Mouse (Mus musculus): ENCODE measurements around the gene Mcts1. TPM values are rescaled to one million over a fixed set of nuclear protein-coding genes. Genes with fewer than 3 reads are reported as not detected.

Gene Mcts1
- polyA plus RNA-seq, 1 experiment, result 16.1 TPM

DNA sequence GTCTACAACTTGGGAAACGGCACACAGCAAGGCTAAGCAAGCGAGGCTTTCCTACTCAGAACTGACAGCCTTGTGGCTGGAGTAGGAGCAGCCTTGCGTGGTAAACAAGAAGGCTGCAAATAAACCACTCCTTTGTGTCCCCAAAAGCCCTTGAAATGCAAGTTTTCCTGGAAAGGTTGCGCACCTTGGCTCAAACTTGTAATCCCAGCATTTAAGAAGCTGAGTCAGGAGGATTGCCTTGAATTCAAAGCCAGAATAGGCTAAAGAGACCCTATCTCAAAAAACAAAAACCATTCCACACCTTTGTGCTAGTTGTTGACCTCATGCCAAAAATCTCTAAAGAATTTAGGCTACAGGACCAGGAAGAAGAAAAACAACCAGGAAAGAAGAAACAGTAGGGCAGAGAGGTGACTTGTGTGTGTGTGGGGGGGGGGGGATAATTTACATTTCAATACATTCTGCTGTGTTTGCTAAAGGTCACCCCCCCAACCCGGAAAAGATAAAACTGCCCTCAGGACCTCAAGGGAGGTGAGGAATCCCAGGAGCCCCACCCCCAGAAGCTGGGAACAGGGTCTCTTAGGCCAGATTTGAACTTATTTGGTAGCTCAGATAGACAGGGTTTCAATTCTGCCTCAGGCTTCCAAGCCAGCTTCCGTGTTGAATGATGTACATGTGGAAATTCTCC, 33.7 kb upstream of the Mcts1 start:
- no peak overlapping the region for H3ac ChIP-seq (ENCODE audit: control insufficient read depth, insufficient read length, low read depth)
- H3K27me3 ChIP-seq (ENCODE audit: control insufficient read depth, insufficient read depth, insufficient read length), result no peaks in the 10 kb centered on the region
- TF ChIP-seq CEBPB (IDR thresholded peaks at IDR 0.05; ENCODE audit: low read depth) (no peak), FOSL1 (IDR thresholded peaks at IDR 0.05; ENCODE audit: insufficient read depth, low read length, poor library complexity, severe bottlenecking) (no peak), USF1 (IDR thresholded peaks at IDR 0.05; ENCODE audit: low read depth) (no peak), CTCF (IDR thresholded peaks at IDR 0.05; ENCODE audit: control insufficient read depth, insufficient read depth, insufficient read length) (no peak), MAX (IDR thresholded peaks at IDR 0.05) (no peak), MYOD1 (IDR thresholded peaks at IDR 0.05; ENCODE audit: control insufficient read depth, insufficient read length, low read depth) (no peak), MYOG (IDR thresholded peaks at IDR 0.05; ENCODE audit: control insufficient read depth, extremely low read depth, insufficient read length) (no peak)
- H3K79me3 ChIP-seq (ENCODE audit: low read depth), result peaks cover 16% of the 10 kb centered on the region
- no peak overlapping the region for H3K4me3 ChIP-seq (ENCODE audit: insufficient read depth, poor library complexity, severe bottlenecking)
- peaks cover 26% of the 10 kb centered on the region for H3K79me2 ChIP-seq (ENCODE audit: control insufficient read depth, insufficient read depth)
- H3K36me3 ChIP-seq (ENCODE audit: control insufficient read depth, insufficient read depth), result no peaks in the 10 kb centered on the region

DNA sequence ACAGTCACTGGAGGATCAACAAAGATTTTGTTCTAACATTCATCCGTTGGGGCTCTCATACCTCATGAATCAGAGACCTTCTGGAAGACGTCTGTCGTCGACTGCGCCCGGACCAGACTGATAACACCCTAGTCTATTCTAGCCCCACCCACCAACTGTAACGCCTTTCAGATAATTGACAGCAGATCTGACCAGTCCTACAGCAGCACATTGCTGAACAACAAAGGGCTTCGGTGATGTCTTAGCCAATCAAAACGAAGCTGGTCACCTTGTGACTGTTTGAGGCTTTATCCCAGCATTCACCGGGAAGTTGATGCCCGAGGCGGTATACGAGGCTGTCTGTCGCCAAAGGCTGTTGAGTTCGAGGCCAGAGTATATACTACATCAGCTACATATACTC, 24.3 kb upstream of the Mcts1 start, which contains the start of gene Cul4b:
Gene Cul4b, minus strand, starts transcription at position 119 of the 400 bp plus-strand sequence.
- no peak within 1 kb of the TSS for H3K4me3 ChIP-seq (ENCODE audit: insufficient read depth, poor library complexity, severe bottlenecking)
- H3K36me3 ChIP-seq (ENCODE audit: control insufficient read depth, insufficient read depth), result no peaks in the 10 kb centered on the region
- H3K79me3 ChIP-seq (ENCODE audit: low read depth), result no peaks in the 10 kb centered on the region
- no peaks in the 10 kb centered on the region for H3K27me3 ChIP-seq (ENCODE audit: control insufficient read depth, insufficient read depth, insufficient read length)
- no peak within 1 kb of the TSS for H3ac ChIP-seq (ENCODE audit: control insufficient read depth, insufficient read length, low read depth)
- H3K79me2 ChIP-seq (ENCODE audit: control insufficient read depth, insufficient read depth), result no peaks in the 10 kb centered on the region
- TF ChIP-seq CTCF (IDR thresholded peaks at IDR 0.05; ENCODE audit: control insufficient read depth, insufficient read depth, insufficient read length) (no peak), MYOD1 (IDR thresholded peaks at IDR 0.05; ENCODE audit: control insufficient read depth, insufficient read length, low read depth) (no peak), MAX (IDR thresholded peaks at IDR 0.05) (no peak), USF1 (IDR thresholded peaks at IDR 0.05; ENCODE audit: low read depth) (no peak)

DNA sequence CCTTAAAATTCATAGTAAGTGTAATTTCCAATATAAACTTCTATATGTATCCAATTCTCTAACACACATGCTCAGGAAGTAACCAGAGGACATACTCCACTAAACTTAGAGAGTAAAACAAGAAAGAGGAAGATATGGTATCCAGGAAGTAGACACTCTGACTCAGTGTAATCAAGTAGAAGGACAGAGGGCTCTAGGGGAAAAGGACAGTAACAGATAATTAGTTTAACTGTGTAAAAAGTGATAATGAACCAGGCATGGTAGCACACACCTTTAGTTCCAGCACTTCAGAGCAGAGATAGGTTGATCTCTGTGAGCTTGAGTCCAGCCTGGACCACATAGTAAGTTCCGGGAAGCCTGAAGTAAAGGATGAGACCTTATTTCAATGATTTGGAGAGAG, 19.2 kb upstream of the Mcts1 start:
- Histone ChIP-seq H3K36me3 (ENCODE audit: control insufficient read depth, insufficient read depth) (no peaks in the 10 kb centered on the region), H3ac (ENCODE audit: control insufficient read depth, insufficient read length, low read depth) (no peak overlapping the region), H3K4me3 (ENCODE audit: insufficient read depth, poor library complexity, severe bottlenecking) (no peak overlapping the region), H3K79me3 (ENCODE audit: low read depth) (no peaks in the 10 kb centered on the region), H3K27me3 (ENCODE audit: control insufficient read depth, insufficient read depth, insufficient read length) (no peaks in the 10 kb centered on the region), H3K79me2 (ENCODE audit: control insufficient read depth, insufficient read depth) (no peaks in the 10 kb centered on the region)
- TF ChIP-seq MAX (IDR thresholded peaks at IDR 0.05) (no peak), MYOG (IDR thresholded peaks at IDR 0.05; ENCODE audit: control insufficient read depth, extremely low read depth, insufficient read length) (no peak), USF1 (IDR thresholded peaks at IDR 0.05; ENCODE audit: low read depth) (no peak), CEBPB (IDR thresholded peaks at IDR 0.05; ENCODE audit: low read depth) (no peak), CTCF (IDR thresholded peaks at IDR 0.05; ENCODE audit: control insufficient read depth, insufficient read depth, insufficient read length) (no peak), MYOD1 (IDR thresholded peaks at IDR 0.05; ENCODE audit: control insufficient read depth, insufficient read length, low read depth) (no peak), FOSL1 (IDR thresholded peaks at IDR 0.05; ENCODE audit: insufficient read depth, low read length, poor library complexity, severe bottlenecking) (no peak)

DNA sequence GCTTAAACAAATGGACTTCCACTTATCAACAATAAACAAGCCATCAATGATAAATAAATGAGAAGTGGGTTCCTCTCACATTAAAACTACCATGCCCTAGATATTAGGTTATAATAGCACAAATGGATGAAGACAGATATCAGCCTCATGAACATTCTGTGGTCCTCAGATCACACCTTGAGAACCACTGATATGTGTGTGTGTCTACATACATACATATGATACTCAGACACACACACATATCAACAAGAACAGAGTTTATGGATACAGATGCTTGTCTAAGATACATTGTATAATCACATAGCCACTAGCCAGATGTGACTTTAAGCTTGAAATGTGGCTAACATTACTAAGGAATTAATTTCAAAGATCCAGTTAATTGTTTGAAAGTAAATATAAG, 17.1 kb upstream of the Mcts1 start:
- Histone ChIP-seq H3K79me2 (ENCODE audit: control insufficient read depth, insufficient read depth) (no peaks in the 10 kb centered on the region), H3K4me3 (ENCODE audit: insufficient read depth, poor library complexity, severe bottlenecking) (no peak overlapping the region), H3K27me3 (ENCODE audit: control insufficient read depth, insufficient read depth, insufficient read length) (no peaks in the 10 kb centered on the region), H3K79me3 (ENCODE audit: low read depth) (no peaks in the 10 kb centered on the region), H3K36me3 (ENCODE audit: control insufficient read depth, insufficient read depth) (no peaks in the 10 kb centered on the region), H3ac (ENCODE audit: control insufficient read depth, insufficient read length, low read depth) (no peak overlapping the region)
- TF ChIP-seq MAX (IDR thresholded peaks at IDR 0.05), result no peak

DNA sequence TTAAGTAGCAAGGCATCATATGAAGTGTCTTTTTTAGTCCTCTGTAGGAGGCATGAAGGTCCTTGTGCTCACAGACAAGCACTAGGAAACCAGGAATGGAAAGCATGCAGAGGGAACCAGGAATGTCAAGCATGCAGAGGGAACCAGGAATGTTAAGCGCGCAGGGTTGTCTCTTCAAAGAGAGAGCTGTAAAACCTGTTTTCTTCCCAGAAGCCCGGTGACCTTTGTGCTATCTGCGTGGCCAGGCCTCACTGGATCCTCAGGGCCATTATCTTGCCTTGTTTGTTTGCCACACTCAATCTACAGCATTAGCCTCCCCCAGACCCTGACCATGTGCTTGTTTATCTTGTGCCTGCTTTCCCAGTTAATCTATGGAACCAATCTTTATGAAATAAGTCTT, 10.6 kb upstream of the Mcts1 start:
- H3K79me2 ChIP-seq (ENCODE audit: control insufficient read depth, insufficient read depth), result no peaks in the 10 kb centered on the region
- H3K27me3 ChIP-seq (ENCODE audit: control insufficient read depth, insufficient read depth, insufficient read length), result no peaks in the 10 kb centered on the region

DNA sequence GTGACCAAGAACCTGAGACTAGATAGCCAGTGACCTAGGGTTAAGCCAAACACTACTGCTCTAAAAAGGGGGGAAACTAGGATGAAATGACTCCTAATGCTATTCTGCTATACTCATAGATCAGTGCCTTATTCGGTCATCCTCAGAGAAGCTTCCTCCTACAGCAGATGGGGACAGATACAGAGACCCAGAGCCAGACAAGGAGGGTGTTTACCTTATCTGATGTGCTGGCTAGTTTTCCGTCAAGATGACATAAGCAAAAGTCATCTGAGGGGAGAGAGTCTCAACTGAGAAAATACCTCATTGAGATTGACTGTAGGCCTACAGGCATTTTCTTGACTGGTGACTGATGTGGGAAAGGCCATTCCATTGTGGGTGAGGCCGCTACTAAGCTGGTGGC, 8.6 kb upstream of the Mcts1 start:
- H3K36me3 ChIP-seq (ENCODE audit: control insufficient read depth, insufficient read depth), result no peaks in the 10 kb centered on the region
- no peak overlapping the region for H3ac ChIP-seq (ENCODE audit: control insufficient read depth, insufficient read length, low read depth)
- no peaks in the 10 kb centered on the region for H3K27me3 ChIP-seq (ENCODE audit: control insufficient read depth, insufficient read depth, insufficient read length)
- no peaks in the 10 kb centered on the region for H3K79me3 ChIP-seq (ENCODE audit: low read depth)
- H3K4me3 ChIP-seq (ENCODE audit: insufficient read depth, poor library complexity, severe bottlenecking), result no peak overlapping the region
- no peak for TF ChIP-seq MAX (IDR thresholded peaks at IDR 0.05)
- TF ChIP-seq MYOD1 (IDR thresholded peaks at IDR 0.05; ENCODE audit: control insufficient read depth, insufficient read length, low read depth), result no peak
- TF ChIP-seq MYOG (IDR thresholded peaks at IDR 0.05; ENCODE audit: control insufficient read depth, extremely low read depth, insufficient read length), result no peak
- TF ChIP-seq FOSL1 (IDR thresholded peaks at IDR 0.05; ENCODE audit: insufficient read depth, low read length, poor library complexity, severe bottlenecking), result no peak
- TF ChIP-seq USF1 (IDR thresholded peaks at IDR 0.05; ENCODE audit: low read depth), result no peak
- no peak for TF ChIP-seq CEBPB (IDR thresholded peaks at IDR 0.05; ENCODE audit: low read depth)
- no peak for TF ChIP-seq CTCF (IDR thresholded peaks at IDR 0.05; ENCODE audit: control insufficient read depth, insufficient read depth, insufficient read length)
- no peaks in the 10 kb centered on the region for H3K79me2 ChIP-seq (ENCODE audit: control insufficient read depth, insufficient read depth)

More for the DNA sequence above, 10.6 kb upstream of the Mcts1 start:
- Histone ChIP-seq H3K79me3 (ENCODE audit: low read depth) (no peaks in the 10 kb centered on the region), H3ac (ENCODE audit: control insufficient read depth, insufficient read length, low read depth) (no peak overlapping the region), H3K36me3 (ENCODE audit: control insufficient read depth, insufficient read depth) (no peaks in the 10 kb centered on the region), H3K4me3 (ENCODE audit: insufficient read depth, poor library complexity, severe bottlenecking) (no peak overlapping the region)
- TF ChIP-seq USF1 (IDR thresholded peaks at IDR 0.05; ENCODE audit: low read depth) (no peak), CEBPB (IDR thresholded peaks at IDR 0.05; ENCODE audit: low read depth) (no peak), CTCF (IDR thresholded peaks at IDR 0.05; ENCODE audit: control insufficient read depth, insufficient read depth, insufficient read length) (no peak), MYOD1 (IDR thresholded peaks at IDR 0.05; ENCODE audit: control insufficient read depth, insufficient read length, low read depth) (no peak), MYOG (IDR thresholded peaks at IDR 0.05; ENCODE audit: control insufficient read depth, extremely low read depth, insufficient read length) (no peak), MAX (IDR thresholded peaks at IDR 0.05) (no peak), FOSL1 (IDR thresholded peaks at IDR 0.05; ENCODE audit: insufficient read depth, low read length, poor library complexity, severe bottlenecking) (no peak)

Measured in C2C12 (cell line).